Mouse (Mus musculus): ENCODE measurements at regions not wholly inside any gene's neighbourhood (a gene's known extent, or its start where the extent isn't known, plus 50 kb on each side); places are given as distances from the start of the nearest gene placed in this dataset.
"Not testable (repeated sequence)": the region's sequence is repeated elsewhere in the genome, so short reads cannot be mapped to it uniquely, and the experiment has no call there.

DNA sequence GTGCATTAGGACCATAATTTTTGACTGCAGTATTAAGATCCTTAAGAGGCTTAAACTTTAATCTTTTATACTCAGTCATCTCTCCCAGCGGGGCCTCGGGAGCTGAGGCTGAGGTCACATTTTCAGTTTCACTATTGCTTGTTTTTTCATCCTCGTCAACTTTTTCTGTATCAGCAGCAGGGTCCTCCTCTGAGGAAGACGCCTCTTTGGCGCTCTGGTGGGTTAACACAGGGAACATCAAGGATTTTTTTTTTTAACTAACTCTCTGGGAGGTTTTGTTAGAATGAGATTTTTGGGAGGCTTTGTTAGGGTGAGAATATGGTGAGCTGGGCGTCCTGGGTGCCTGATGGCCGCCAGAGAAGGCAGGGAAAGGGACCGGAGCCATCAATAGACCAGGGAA, 633.6 kb downstream of the Jrkl start:
- not testable (repeated sequence) for H3K27ac ChIP-seq (ENCODE audit: low read depth, low read length); H3K27me3 ChIP-seq (replicated peaks; ENCODE audit: control insufficient read depth, insufficient read depth, low read length); H3K4me2 ChIP-seq (ENCODE audit: low read length); H3K4me1 ChIP-seq (ENCODE audit: control insufficient read depth, insufficient read depth, low read depth, low read length); ATAC-seq; H3K9ac ChIP-seq (ENCODE audit: low read depth, low read length); H3K9me3 ChIP-seq (ENCODE audit: control insufficient read depth, low read length); H3K36me3 ChIP-seq (ENCODE audit: control insufficient read depth, insufficient read depth, low read length); H3K4me3 ChIP-seq (ENCODE audit: low read length)
- 91% methylated on average over 8 of the region's 8 CpGs for WGBS

GRCm38 (mm10) chr9:12598113-12598650, 647.4 kb downstream of the Jrkl start:
- Histone ChIP-seq H3K4me3 (ENCODE audit: low read length) (no peak overlapping the region), H3K4me1 (ENCODE audit: control insufficient read depth, insufficient read depth, low read depth, low read length) (no peaks in the 10 kb centered on the region), H3K9ac (ENCODE audit: low read depth, low read length) (no peak overlapping the region), H3K9me3 (ENCODE audit: control insufficient read depth, low read length) (no peaks in the 10 kb centered on the region), H3K27me3 (replicated peaks; ENCODE audit: control insufficient read depth, insufficient read depth, low read length) (no peaks in the 10 kb centered on the region), H3K27ac (ENCODE audit: low read depth, low read length) (no peak overlapping the region), H3K36me3 (ENCODE audit: control insufficient read depth, insufficient read depth, low read length) (no peaks in the 10 kb centered on the region), H3K4me2 (ENCODE audit: low read length) (no peak overlapping the region)
- ATAC-seq, result peak; percentile 27; the same call in 1 of the 2 replicates
- WGBS, result 45% methylated on average over 3 of the region's 3 CpGs

DNA sequence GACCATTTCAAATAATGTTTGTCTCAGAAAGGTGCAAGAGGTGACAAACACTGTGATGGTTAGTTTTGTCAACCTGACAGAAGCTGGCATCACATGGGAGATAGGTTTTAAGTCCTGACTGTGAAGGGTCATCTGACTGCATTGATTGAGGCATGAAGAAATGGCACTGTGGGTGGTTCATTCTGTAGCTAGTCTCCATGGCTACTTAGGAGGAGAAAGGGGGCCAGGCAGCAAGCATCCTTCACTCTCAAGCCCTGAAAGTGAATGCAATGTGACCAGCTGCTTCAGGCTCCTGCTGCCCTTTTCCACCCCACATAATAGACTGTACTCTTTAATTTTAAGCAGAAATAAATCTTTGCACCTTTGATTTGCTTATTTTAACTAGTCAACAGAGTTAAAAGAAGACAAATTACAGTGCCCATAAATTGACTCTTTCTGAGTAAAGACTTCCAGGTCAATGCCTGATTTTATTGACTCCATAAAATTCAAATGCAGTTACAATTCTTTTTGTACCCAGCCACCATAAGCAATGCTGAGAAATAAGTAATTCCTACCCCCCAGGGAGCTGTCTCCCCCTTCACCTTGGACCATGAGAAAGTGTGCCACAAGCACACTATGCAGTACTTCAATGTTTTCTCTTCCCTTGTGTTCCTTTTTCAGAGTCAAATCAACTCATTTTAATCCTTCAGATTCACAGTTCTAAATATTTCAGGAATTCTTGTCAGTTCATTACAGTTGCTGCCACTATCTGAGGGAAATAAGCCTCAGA, 658.2 kb downstream of the Jrkl start:
- no peak overlapping the region for H3K27ac ChIP-seq (ENCODE audit: low read depth, low read length)
- no peaks in the 10 kb centered on the region for H3K4me1 ChIP-seq (ENCODE audit: control insufficient read depth, insufficient read depth, low read depth, low read length)
- ATAC-seq, result no peak
- no peaks in the 10 kb centered on the region for H3K27me3 ChIP-seq (replicated peaks; ENCODE audit: control insufficient read depth, insufficient read depth, low read length)
- no peak overlapping the region for H3K4me2 ChIP-seq (ENCODE audit: low read length)
- H3K9me3 ChIP-seq (ENCODE audit: control insufficient read depth, low read length), result no peaks in the 10 kb centered on the region
- no peaks in the 10 kb centered on the region for H3K36me3 ChIP-seq (ENCODE audit: control insufficient read depth, insufficient read depth, low read length)
- H3K9ac ChIP-seq (ENCODE audit: low read depth, low read length), result no peak overlapping the region
- no peak overlapping the region for H3K4me3 ChIP-seq (ENCODE audit: low read length)
